Mouse (Mus musculus) liver, postnatal 0 days (tissue): ENCODE measurements at regions not wholly inside any gene's neighbourhood (a gene's known extent, or its start where the extent isn't known, plus 50 kb on each side); places are given as distances from the start of the nearest gene placed in this dataset.

Experiments used
- CTCF ChIP-seq: sonication (generic); IDR thresholded peaks from 2 replicates; pipeline ENCODE4 v1.5.1; 2016; ENCODE audit warnings: antibody characterized with exemption, low read depth
- EP300 ChIP-seq: IDR thresholded peaks from 2 replicates; pipeline ENCODE4 v1.6.1; 2016; ENCODE audit warnings: antibody characterized with exemption, low read depth, mild to moderate bottlenecking

- TF ChIP-seq EP300 (no peak), CTCF (no peak)
These were observed 172.1 kb upstream of the Serpine2 start for GRCm38 (mm10) chr1:80033121-80033520.
